In the genomic region with DNA sequence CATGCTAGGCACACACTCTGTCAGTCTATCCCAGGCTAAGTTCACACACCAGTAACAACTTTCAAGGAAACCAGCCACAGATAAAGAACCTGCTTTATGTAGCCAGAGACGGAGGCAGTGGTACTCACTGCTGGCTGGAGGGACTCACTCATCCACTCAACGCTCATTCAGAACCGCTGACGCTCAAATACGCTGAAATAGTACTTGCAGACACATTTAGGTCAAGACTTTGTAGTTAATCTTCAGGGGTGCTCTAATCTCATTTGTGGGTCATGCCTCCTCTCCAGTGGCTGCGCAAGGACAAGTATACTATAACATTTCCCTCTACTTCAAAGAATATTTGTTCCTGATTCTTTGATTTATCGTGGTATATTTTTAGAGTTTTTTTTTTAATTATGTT, we compare ENCODE assay signal across 16 mouse cellular contexts.
"Had no signal": no experiment of that assay in that cellular context is flagged by ENCODE, and none has a peak within 500 bp of the region (broad histone marks: within the 10 kb centered on the region; RNA-seq: fewer than 3 reads in every experiment).

No protein-coding gene starts in this region.

- H3K36me3 ChIP-seq: neural tube, embryonic 12.5 days; neural tube, embryonic 13.5 days; neural tube, embryonic 15.5 days; stomach, embryonic 15.5 days had no signal

- H3K4me2 ChIP-seq: neural tube, embryonic 12.5 days; neural tube, embryonic 13.5 days; neural tube, embryonic 15.5 days; stomach, embryonic 15.5 days had no signal

- H3K4me1 ChIP-seq: neural tube, embryonic 13.5 days; neural tube, embryonic 15.5 days; stomach, embryonic 15.5 days had no signal

- DNase-seq: right cerebral cortex, adult 18-20 months; right cerebral cortex, postnatal 14 days; right cerebral cortex, postnatal 25 days; right cerebral cortex, postnatal 4 days; spleen, adult 18-20 months; thymus, adult 18-20 months; thymus, adult 2 months; thymus, postnatal 14 days; thymus, postnatal 25 days; thymus, postnatal 36 days; thymus, postnatal 4 days had no signal

- H3K9me3 ChIP-seq: neural tube, embryonic 12.5 days; neural tube, embryonic 13.5 days; neural tube, embryonic 15.5 days; stomach, embryonic 15.5 days had no signal

- H3K9ac ChIP-seq: neural tube, embryonic 12.5 days; neural tube, embryonic 13.5 days; neural tube, embryonic 15.5 days; stomach, embryonic 15.5 days had no signal

- H3K4me3 ChIP-seq: neural tube, embryonic 12.5 days; neural tube, embryonic 13.5 days; neural tube, embryonic 15.5 days; stomach, embryonic 15.5 days had no signal

- H3K27ac ChIP-seq: neural tube, embryonic 12.5 days; neural tube, embryonic 13.5 days; neural tube, embryonic 15.5 days; stomach, embryonic 15.5 days; stomach, postnatal 0 days had no signal

- H3K27me3 ChIP-seq: neural tube, embryonic 12.5 days; neural tube, embryonic 13.5 days; neural tube, embryonic 15.5 days; stomach, embryonic 15.5 days had no signal
